Mouse (Mus musculus) monocyte, adult 5-6 weeks (primary cell): ENCODE measurements at regions not wholly inside any gene's neighbourhood (a gene's known extent, or its start where the extent isn't known, plus 50 kb on each side); places are given as distances from the start of the nearest gene placed in this dataset.

ENCODE experiments used
- ATAC-seq: fragments of 153-309, 156-312 bp; replicated peaks from 2 replicates; pipeline ENCODE4 v1.8.0; 2017; ENCODE audit warnings: mild to moderate bottlenecking; ENCODE audit not compliant: low TSS enrichment, insufficient number of reproducible peaks, severe bottlenecking, poor library complexity, low FRiP score

- no peak for ATAC-seq
Observed at GRCm38 (mm10) chr12:12778563-12779256, 163.0 kb downstream of the Mycn start.

- ATAC-seq, result no peak
Observed at GRCm38 (mm10) chr12:12777422-12777821, 164.3 kb downstream of the Mycn start.

GRCm38 (mm10) chr12:12776783-12777182, 164.9 kb downstream of the Mycn start:
- no peak for ATAC-seq

- ATAC-seq, result no peak
Observed at GRCm38 (mm10) chr12:12770970-12771369, 170.7 kb downstream of the Mycn start.

DNA sequence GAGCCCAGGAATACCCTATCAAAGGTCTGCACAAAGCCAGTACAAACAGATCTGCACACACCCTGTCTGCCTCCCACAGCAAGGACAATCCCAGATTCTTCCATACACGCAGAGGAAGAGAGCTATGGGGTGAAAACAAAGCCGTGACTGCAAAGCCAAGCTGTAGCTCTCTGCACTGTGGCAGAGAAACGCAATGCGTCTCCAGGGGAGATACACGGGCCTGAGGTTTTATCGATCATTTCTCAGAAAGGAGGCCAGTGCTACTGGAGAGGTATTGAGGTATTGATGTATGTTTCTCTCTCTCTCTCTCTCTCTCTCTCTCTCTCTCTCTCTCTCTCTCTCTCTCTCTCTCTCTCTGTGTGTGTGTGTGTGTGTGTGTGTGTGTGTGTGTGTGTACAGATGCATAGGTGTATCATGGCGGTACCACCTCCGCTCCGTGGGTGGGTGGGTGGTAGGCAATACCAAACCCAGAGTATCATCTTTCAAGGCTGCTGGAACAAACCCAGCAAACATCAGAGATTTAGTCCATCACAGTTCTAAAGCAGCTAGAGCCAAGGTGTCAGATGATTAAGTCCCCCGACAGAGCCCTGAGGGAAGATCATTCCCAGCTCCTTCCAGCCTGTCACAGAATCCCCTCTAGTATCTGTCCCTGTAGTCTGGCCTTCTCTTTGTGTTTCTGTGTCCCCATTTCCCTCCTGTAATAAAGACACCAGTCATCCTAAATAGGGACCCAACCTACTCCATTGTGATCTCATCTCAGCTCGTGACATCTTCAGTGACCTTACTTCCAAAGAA, 175.0 kb downstream of the Mycn start:
- no peak for ATAC-seq

- no peak for ATAC-seq
Observed at GRCm38 (mm10) chr12:12765490-12766058, 176.1 kb downstream of the Mycn start.

GRCm38 (mm10) chr12:12765055-12765454, 176.7 kb downstream of the Mycn start:
- no peak for ATAC-seq

DNA sequence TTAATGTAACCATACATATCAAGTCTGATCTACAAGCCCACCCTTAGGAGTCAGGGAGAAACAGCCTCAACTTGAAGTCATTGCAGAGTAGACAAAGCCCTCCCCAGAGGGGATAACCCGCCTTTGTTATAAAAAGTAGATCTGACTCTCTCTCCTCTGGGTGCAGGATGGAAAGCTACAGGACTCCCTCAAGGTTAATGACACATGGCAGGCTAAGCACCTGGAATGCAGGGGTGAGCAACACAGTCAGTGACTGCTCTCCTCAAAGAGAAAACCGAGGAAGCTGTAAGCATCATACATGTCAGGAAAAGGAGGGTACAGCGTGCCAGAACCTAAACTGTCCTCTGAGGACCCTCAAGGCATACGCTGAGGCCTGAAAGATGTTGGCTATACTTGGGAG, 177.1 kb downstream of the Mycn start:
- ATAC-seq, result no peak

GRCm38 (mm10) chr12:12756301-12756948, 185.3 kb downstream of the Mycn start:
- ATAC-seq, result no peak

DNA sequence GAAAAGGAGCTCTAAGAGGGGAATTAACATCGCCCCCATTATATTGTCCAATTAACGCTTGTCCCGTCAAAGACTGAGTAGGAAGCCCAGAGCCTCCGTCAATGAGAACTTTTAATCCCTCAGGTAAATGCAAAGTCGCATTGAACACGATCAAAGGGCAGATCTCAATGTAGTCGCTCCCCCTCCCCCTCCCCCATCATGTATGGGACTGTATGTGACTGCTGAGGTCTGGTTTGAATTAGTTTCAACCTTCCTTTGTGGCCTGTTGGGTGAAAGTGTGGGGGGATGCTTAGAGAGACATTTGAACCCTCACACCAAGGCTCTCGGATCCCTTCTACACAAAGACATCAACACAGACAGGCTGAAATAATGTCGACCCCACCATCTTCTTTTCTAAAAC, 187.9 kb downstream of the Mycn start:
- ATAC-seq, result no peak

- no peak for ATAC-seq
Observed at GRCm38 (mm10) chr12:12751670-12752426, 189.9 kb downstream of the Mycn start.

- no peak for ATAC-seq
Observed at GRCm38 (mm10) chr12:12749690-12750089, 192.0 kb downstream of the Mycn start.

DNA sequence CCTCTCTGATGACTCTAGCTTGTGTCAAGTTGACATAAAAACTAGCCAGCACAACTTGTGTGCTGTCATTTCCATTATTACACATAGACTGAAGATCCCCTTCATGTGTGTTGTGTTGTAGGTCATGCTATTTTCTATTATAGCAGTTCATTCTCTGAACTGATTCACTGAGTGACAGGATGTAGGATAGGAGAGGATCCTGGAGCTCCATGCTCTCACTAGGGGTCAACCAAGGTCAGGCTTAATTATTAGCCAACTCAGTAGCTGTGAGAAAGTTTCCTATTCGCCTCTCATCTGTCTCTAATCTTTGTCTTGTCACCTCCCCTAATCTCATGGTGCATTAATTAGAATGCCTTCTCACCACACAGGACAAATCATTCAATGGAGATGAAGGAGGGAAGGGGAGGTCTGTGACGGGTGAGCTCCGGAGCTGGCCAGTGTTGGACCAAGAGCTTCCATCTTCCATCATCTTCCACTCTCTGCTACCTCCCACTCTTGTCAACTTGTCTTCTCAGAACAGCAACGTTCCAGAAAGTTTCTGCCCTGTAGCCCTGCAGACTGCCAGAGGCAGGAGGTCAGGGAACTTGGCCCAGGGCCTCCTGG, 194.8 kb downstream of the Mycn start:
- ATAC-seq, result no peak

- ATAC-seq, result no peak
Observed at GRCm38 (mm10) chr12:12744492-12744891, 197.2 kb downstream of the Mycn start.

- ATAC-seq, result no peak
Observed at GRCm38 (mm10) chr12:12738631-12739331, 202.9 kb downstream of the Mycn start.

- ATAC-seq, result no peak
Observed at GRCm38 (mm10) chr12:12725797-12726196, 215.9 kb downstream of the Mycn start.

GRCm38 (mm10) chr12:12725075-12725474, 216.6 kb downstream of the Mycn start:
- ATAC-seq, result no peak
